Mouse (Mus musculus): ENCODE results near the gene Slco2b1. TPM values are rescaled to one million over a fixed set of nuclear protein-coding genes. Genes with fewer than 3 reads are reported as not detected.
"Not testable (repeated sequence)": the region's sequence is repeated elsewhere in the genome, so short reads cannot be mapped to it uniquely, and the experiment has no call there.

The Slco2b1 gene
- polyA plus RNA-seq, 1 experiment from 2014 or later, result 4.0 TPM

GRCm38 (mm10) chr7:99699709-99700151 is 11.4 kb downstream of the Slco2b1 start:
- 41% methylated on average over 3 of the region's 3 CpGs for WGBS
- Histone ChIP-seq H3K4me2 (ENCODE audit: low read depth, low read length) (no peak overlapping the region), H3K4me3 (replicated peaks; ENCODE audit: low read length) (no peak overlapping the region), H3K27me3 (ENCODE audit: control insufficient read depth, insufficient read depth, low read length) (no peaks in the 10 kb centered on the region), H3K9ac (ENCODE audit: low read length) (no peak overlapping the region), H3K27ac (ENCODE audit: low read length) (0 out of 2 replicates have a peak overlapping the region, but pooled peaks have one; percentile 7), H3K4me1 (ENCODE audit: control insufficient read depth, insufficient read depth, low read length) (peaks cover 3% of the 10 kb centered on the region; the same call in 1 of the 2 replicates), H3K36me3 (ENCODE audit: control insufficient read depth, insufficient read depth, low read length) (no peaks in the 10 kb centered on the region), H3K9me3 (replicated peaks; ENCODE audit: control insufficient read depth, low read length) (no peaks in the 10 kb centered on the region)
- ATAC-seq (ENCODE audit: insufficient read depth, low FRiP score), result no peak

GRCm38 (mm10) chr7:99699106-99699505 is 12.0 kb downstream of the Slco2b1 start:
- Histone ChIP-seq H3K9me3 (replicated peaks; ENCODE audit: control insufficient read depth, low read length) (no peaks in the 10 kb centered on the region), H3K27me3 (ENCODE audit: control insufficient read depth, insufficient read depth, low read length) (no peaks in the 10 kb centered on the region), H3K4me1 (ENCODE audit: control insufficient read depth, insufficient read depth, low read length) (peaks cover 3% of the 10 kb centered on the region; the same call in 1 of the 2 replicates), H3K36me3 (ENCODE audit: control insufficient read depth, insufficient read depth, low read length) (no peaks in the 10 kb centered on the region), H3K4me3 (replicated peaks; ENCODE audit: low read length) (no peak overlapping the region), H3K4me2 (ENCODE audit: low read depth, low read length) (no peak overlapping the region), H3K9ac (ENCODE audit: low read length) (no peak overlapping the region), H3K27ac (ENCODE audit: low read length) (no peak overlapping the region; the same call in 1 of the 2 replicates)
- WGBS, result 43% methylated on average over 3 of the region's 3 CpGs
- ATAC-seq (ENCODE audit: insufficient read depth, low FRiP score), result no peak

- Histone ChIP-seq H3K4me2 (ENCODE audit: low read depth, low read length) (no peak overlapping the region), H3K27ac (ENCODE audit: low read length) (no peak overlapping the region), H3K27me3 (ENCODE audit: control insufficient read depth, insufficient read depth, low read length) (no peaks in the 10 kb centered on the region), H3K4me1 (ENCODE audit: control insufficient read depth, insufficient read depth, low read length) (peaks cover 3% of the 10 kb centered on the region; the same call in 1 of the 2 replicates), H3K36me3 (ENCODE audit: control insufficient read depth, insufficient read depth, low read length) (no peaks in the 10 kb centered on the region), H3K9ac (ENCODE audit: low read length) (no peak overlapping the region), H3K4me3 (replicated peaks; ENCODE audit: low read length) (no peak overlapping the region), H3K9me3 (replicated peaks; ENCODE audit: control insufficient read depth, low read length) (no peaks in the 10 kb centered on the region)
- 86% methylated on average over 3 of the region's 3 CpGs for WGBS
- no peak for ATAC-seq (ENCODE audit: insufficient read depth, low FRiP score)
These were observed 12.6 kb downstream of the Slco2b1 start for GRCm38 (mm10) chr7:99698576-99698975.

GRCm38 (mm10) chr7:99695471-99696057 is 15.6 kb downstream of the Slco2b1 start:
- H3K9ac ChIP-seq (ENCODE audit: low read length), result no peak overlapping the region
- H3K27me3 ChIP-seq (ENCODE audit: control insufficient read depth, insufficient read depth, low read length), result no peaks in the 10 kb centered on the region
- 80% methylated on average over 8 of the region's 8 CpGs for WGBS
- H3K36me3 ChIP-seq (ENCODE audit: control insufficient read depth, insufficient read depth, low read length), result no peaks in the 10 kb centered on the region
- ATAC-seq (ENCODE audit: insufficient read depth, low FRiP score), result no peak
- no peak overlapping the region for H3K27ac ChIP-seq (ENCODE audit: low read length)
- H3K4me1 ChIP-seq (ENCODE audit: control insufficient read depth, insufficient read depth, low read length), result no peaks in the 10 kb centered on the region; the same call in 1 of the 2 replicates
- H3K9me3 ChIP-seq (replicated peaks; ENCODE audit: control insufficient read depth, low read length), result no peaks in the 10 kb centered on the region
- no peak overlapping the region for H3K4me2 ChIP-seq (ENCODE audit: low read depth, low read length)
- H3K4me3 ChIP-seq (replicated peaks; ENCODE audit: low read length), result no peak overlapping the region

- H3K9me3 ChIP-seq (replicated peaks; ENCODE audit: control insufficient read depth, low read length); H3K4me3 ChIP-seq (replicated peaks; ENCODE audit: low read length); H3K27me3 ChIP-seq (ENCODE audit: control insufficient read depth, insufficient read depth, low read length); ATAC-seq (ENCODE audit: insufficient read depth, low FRiP score); H3K9ac ChIP-seq (ENCODE audit: low read length); H3K4me2 ChIP-seq (ENCODE audit: low read depth, low read length); H3K27ac ChIP-seq (ENCODE audit: low read length); H3K4me1 ChIP-seq (ENCODE audit: control insufficient read depth, insufficient read depth, low read length); H3K36me3 ChIP-seq (ENCODE audit: control insufficient read depth, insufficient read depth, low read length): not testable (repeated sequence)
- WGBS, result 70% methylated on average over 5 of the region's 5 CpGs
These were observed 16.7 kb downstream of the Slco2b1 start for GRCm38 (mm10) chr7:99694424-99694823.

DNA sequence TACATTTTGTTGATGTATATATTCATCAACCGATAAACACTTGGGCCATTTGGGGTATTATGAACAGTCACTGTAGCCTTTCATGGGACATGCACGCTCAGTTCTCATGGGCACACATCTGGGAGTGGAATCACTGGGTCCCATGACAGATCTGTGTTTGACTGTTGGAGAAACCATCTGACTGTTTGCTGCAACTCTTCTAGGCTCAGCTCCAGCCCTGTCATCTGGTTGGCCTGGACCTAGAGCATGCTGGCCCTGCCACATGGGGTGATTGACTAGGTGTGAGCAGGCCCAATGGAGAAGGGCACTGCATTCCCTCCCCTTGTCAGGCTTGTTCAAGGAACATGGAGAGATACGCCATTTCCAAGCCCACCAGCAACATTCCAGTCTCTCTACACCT is 17.2 kb downstream of the Slco2b1 start:
- no peaks in the 10 kb centered on the region for H3K27me3 ChIP-seq (ENCODE audit: control insufficient read depth, insufficient read depth, low read length)
- ATAC-seq (ENCODE audit: insufficient read depth, low FRiP score), result no peak
- no peak overlapping the region for H3K4me3 ChIP-seq (replicated peaks; ENCODE audit: low read length)
- WGBS, result 84% methylated on average over 3 of the region's 3 CpGs
- no peaks in the 10 kb centered on the region; the same call in 1 of the 2 replicates for H3K4me1 ChIP-seq (ENCODE audit: control insufficient read depth, insufficient read depth, low read length)
- H3K27ac ChIP-seq (ENCODE audit: low read length), result no peak overlapping the region
- H3K9me3 ChIP-seq (replicated peaks; ENCODE audit: control insufficient read depth, low read length), result no peaks in the 10 kb centered on the region
- H3K36me3 ChIP-seq (ENCODE audit: control insufficient read depth, insufficient read depth, low read length), result no peaks in the 10 kb centered on the region
- no peak overlapping the region for H3K4me2 ChIP-seq (ENCODE audit: low read depth, low read length)
- no peak overlapping the region for H3K9ac ChIP-seq (ENCODE audit: low read length)

DNA sequence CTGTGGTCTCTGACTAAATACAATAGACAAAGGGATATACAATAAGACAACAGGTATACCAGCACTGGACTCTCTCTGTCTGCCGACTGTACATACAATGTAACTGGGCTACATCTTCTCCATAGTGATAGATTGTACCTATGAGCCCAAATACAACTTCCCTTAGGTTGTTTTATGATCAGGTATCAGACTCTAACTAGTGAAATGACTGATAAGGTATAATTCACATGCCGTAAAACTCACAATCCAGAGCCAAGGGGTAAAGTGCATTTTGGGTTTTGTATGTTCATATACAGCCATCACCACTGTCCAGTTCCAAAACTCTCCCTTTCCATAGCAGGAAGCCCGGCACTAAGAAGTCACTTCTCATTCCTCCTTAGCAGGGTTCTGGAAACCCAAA is 17.8 kb downstream of the Slco2b1 start:
- ATAC-seq (ENCODE audit: insufficient read depth, low FRiP score), result no peak
- no peaks in the 10 kb centered on the region for H3K27me3 ChIP-seq (ENCODE audit: control insufficient read depth, insufficient read depth, low read length)
- 86% methylated on average over 3 of the region's 3 CpGs for whole genome bisulfite sequencing

GRCm38 (mm10) chr7:99692396-99692795 is 18.7 kb downstream of the Slco2b1 start:
- Histone ChIP-seq H3K9me3 (replicated peaks; ENCODE audit: control insufficient read depth, low read length) (no peaks in the 10 kb centered on the region), H3K27me3 (ENCODE audit: control insufficient read depth, insufficient read depth, low read length) (no peaks in the 10 kb centered on the region), H3K4me1 (ENCODE audit: control insufficient read depth, insufficient read depth, low read length) (no peaks in the 10 kb centered on the region), H3K4me2 (ENCODE audit: low read depth, low read length) (no peak overlapping the region), H3K9ac (ENCODE audit: low read length) (no peak overlapping the region), H3K27ac (ENCODE audit: low read length) (no peak overlapping the region), H3K4me3 (replicated peaks; ENCODE audit: low read length) (no peak overlapping the region), H3K36me3 (ENCODE audit: control insufficient read depth, insufficient read depth, low read length) (no peaks in the 10 kb centered on the region)
- WGBS, result 62% methylated on average over 3 of the region's 3 CpGs
- peak; percentile 40; the same call in 1 of the 2 replicates for ATAC-seq (ENCODE audit: insufficient read depth, low FRiP score)

More for the DNA sequence above, 17.8 kb downstream of the Slco2b1 start:
- H3K4me2 ChIP-seq (ENCODE audit: low read depth, low read length), result no peak overlapping the region
- H3K4me3 ChIP-seq (replicated peaks; ENCODE audit: low read length), result no peak overlapping the region
- H3K4me1 ChIP-seq (ENCODE audit: control insufficient read depth, insufficient read depth, low read length), result no peaks in the 10 kb centered on the region
- H3K9ac ChIP-seq (ENCODE audit: low read length), result no peak overlapping the region
- H3K36me3 ChIP-seq (ENCODE audit: control insufficient read depth, insufficient read depth, low read length), result no peaks in the 10 kb centered on the region
- H3K27ac ChIP-seq (ENCODE audit: low read length), result no peak overlapping the region
- no peaks in the 10 kb centered on the region for H3K9me3 ChIP-seq (replicated peaks; ENCODE audit: control insufficient read depth, low read length)

- WGBS, result 55% methylated on average over 7 of the region's 7 CpGs
- H3K4me2 ChIP-seq (ENCODE audit: low read depth, low read length), result no peak overlapping the region
- no peaks in the 10 kb centered on the region for H3K27me3 ChIP-seq (ENCODE audit: control insufficient read depth, insufficient read depth, low read length)
- H3K9ac ChIP-seq (ENCODE audit: low read length), result no peak overlapping the region
- ATAC-seq (ENCODE audit: insufficient read depth, low FRiP score), result no peak
- H3K27ac ChIP-seq (ENCODE audit: low read length), result no peak overlapping the region
- H3K4me3 ChIP-seq (replicated peaks; ENCODE audit: low read length), result no peak overlapping the region
- no peaks in the 10 kb centered on the region for H3K4me1 ChIP-seq (ENCODE audit: control insufficient read depth, insufficient read depth, low read length)
- no peaks in the 10 kb centered on the region for H3K9me3 ChIP-seq (replicated peaks; ENCODE audit: control insufficient read depth, low read length)
- H3K36me3 ChIP-seq (ENCODE audit: control insufficient read depth, insufficient read depth, low read length), result no peaks in the 10 kb centered on the region
These were observed 20.3 kb downstream of the Slco2b1 start for GRCm38 (mm10) chr7:99690819-99691218.

Data from stomach, embryonic 16.5 days (tissue).